Mouse (Mus musculus) spleen, embryonic (tissue): ENCODE measurements around the gene Pidd1.

Experiments
- CTCF ChIA-PET: fragments of 350-600 bp; sonication (Branson Sonifier 250); formaldehyde crosslinking; loops from one replicate; lab custom pipeline; 2022; lab: Charles Lee

Pidd1 gene

DNA sequence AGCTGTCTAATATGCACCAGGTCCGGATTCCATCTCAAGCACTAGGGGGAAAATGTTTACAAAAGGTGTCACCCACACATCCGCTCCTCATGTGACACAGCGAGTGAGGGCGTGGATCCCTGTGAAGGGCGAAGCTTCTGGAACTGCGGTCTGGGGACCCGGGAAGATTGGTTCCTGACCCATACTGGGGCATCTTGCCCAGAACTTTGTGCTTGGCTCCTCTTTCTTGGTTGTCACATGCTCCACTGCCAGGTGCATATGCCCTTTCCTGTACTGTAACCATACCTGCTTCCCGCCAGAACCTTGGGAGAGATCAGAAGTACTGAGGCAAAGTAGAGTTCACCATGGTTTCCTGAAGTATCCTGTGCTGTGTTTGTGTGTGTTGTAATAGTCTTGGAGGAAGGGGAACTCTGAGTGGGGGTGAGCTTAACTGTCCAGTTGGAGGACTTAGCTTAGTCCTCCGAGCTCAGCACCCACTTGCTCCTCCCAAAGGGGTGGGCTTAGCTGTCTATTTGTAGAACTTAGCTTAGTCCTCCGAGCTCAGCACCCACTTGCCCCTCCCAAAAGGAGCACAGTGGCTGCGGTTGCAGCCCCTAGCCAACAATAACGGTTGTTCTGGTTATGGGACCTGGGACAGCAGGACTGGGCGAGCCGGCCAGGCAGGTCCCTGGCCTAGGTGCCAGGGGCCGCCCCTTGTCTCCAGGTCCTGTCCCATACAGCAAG lies 16.7 kb upstream of the Pidd1 start, which contains the start of gene Cracr2b:
TSS of gene Cracr2b (plus strand) at position 704 of the 723 bp plus-strand sequence.
- CTCF ChIA-PET, result interaction anchor here (0.6 kb wide), 1 partner anchor 276 kb away, joined by 3 read pairs; no protein-coding TSS in a partner anchor

DNA sequence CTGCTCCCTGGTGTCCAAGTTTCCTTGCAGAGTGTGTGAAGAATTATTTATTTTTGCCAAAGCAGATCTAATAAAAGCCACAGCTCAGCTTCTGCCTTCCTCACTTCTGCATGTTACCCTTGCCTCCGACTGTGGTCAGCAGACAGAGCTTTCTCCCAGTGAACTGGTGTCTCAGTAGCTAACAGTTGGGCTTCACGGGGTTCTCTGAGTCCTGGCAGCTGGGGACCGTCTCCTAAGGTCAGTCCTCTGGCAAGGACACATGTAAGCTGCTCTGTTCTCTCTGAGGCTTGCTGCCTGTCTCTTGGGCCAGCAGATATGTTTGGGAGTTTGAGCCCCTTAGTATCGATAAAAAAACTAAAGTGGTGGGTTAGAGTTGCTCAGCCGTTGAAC lies 16.2 kb upstream of the Pidd1 start:
- CTCF ChIA-PET, result interaction anchor here (0.6 to 1.2 kb wide), 2 partner anchors 8 to 275 kb away, joined by 3 read pairs; no protein-coding TSS in a partner anchor

DNA sequence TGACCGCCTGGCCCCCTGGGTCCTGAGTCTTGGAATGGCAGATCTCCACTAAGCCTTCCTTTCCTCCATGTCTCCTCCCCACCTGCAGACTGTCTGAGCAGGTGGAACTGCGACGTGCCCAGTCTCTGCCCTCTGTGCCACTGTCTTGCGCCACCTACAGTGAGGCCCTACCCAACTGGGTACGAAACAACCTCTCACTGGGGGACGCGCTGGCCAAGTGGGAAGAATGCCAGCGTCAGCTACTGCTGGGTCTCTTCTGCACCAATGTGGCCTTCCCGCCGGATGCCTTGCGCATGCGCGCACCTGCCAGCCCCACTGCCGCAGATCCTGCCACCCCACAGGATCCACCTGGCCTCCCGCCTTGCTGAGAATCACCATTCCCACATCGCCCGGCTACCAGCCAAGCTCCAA lies 15.5 kb upstream of the Pidd1 start:
- CTCF ChIA-PET, result interaction anchor here (1.2 kb wide), 1 partner anchor 9 kb away, joined by 3 read pairs; no protein-coding TSS in a partner anchor

DNA sequence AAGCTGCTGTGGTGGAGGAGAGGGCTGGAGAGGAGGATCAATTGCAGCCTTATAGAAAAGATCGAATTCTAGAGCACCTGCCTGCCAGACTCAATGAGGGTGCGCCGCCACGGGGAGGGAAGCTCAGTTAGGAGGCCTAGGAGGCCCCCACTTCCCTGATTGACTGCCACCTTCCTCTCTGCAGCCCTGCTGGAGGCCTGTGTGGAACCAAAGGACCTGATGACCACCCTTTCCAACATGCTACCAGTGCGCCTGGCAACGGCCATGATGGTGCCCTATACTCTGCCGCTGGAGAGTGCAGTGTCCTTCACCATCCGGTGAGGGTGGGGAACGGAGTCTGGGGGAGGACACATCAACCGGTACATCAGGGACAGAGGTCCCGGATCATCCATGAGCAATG lies 14.8 kb upstream of the Pidd1 start:
- CTCF ChIA-PET, result interaction anchor here (0.7 to 1.2 kb wide), 4 partner anchors 10 to 64 kb away, joined by 3 to 6 read pairs (median 5); no protein-coding TSS in a partner anchor

DNA sequence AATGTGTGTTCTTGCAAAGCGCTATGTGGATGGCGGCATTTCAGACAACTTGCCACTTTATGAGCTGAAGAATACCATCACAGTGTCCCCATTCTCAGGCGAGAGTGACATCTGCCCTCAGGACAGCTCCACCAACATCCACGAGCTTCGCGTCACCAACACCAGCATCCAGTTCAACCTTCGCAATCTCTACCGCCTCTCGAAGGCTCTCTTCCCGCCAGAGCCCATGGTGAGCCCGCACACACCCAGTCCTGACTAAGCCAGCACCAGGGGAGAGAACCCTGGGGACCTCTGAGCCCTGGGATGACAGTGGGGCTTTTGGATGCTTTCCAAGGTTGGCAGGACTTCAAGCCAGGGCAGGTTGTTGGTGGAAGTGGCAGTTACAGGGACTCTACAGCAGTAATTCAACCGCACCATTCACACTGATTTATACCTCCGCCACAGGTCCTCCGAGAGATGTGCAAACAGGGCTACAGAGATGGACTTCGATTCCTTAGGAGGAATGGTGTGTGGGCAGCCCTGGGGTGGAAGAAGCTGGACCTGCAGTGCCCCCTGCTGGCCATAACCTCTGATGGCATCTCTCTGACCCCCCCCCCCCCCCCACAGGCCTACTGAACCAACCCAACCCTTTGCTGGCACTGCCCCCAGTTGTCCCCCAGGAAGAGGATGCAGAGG lies 14.3 kb upstream of the Pidd1 start:
- CTCF ChIA-PET, result interaction anchor here (0.7 to 1.0 kb wide), 4 partner anchors 8 to 64 kb away, joined by 3 to 6 read pairs (median 5); no protein-coding TSS in a partner anchor

DNA sequence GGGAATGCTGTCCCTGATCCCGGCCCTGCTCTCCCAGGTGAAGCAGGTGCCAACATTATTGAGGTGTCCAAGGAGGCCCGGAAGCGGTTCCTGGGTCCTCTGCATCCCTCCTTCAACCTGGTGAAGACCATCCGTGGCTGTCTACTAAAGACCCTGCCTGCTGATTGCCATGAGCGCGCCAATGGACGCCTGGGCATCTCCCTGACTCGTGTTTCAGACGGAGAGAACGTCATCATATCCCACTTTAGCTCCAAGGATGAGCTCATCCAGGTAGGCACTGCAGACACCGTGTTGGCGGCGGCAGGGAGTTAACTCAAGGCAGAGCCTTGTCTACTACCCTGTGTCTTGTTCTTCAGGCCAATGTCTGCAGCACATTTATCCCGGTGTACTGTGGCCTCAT lies 13.4 kb upstream of the Pidd1 start:
- CTCF ChIA-PET, result no interaction called here

GRCm38 (mm10) chr7:141456739-141457138 lies 12.9 kb upstream of the Pidd1 start:
- CTCF ChIA-PET, result no interaction called here

DNA sequence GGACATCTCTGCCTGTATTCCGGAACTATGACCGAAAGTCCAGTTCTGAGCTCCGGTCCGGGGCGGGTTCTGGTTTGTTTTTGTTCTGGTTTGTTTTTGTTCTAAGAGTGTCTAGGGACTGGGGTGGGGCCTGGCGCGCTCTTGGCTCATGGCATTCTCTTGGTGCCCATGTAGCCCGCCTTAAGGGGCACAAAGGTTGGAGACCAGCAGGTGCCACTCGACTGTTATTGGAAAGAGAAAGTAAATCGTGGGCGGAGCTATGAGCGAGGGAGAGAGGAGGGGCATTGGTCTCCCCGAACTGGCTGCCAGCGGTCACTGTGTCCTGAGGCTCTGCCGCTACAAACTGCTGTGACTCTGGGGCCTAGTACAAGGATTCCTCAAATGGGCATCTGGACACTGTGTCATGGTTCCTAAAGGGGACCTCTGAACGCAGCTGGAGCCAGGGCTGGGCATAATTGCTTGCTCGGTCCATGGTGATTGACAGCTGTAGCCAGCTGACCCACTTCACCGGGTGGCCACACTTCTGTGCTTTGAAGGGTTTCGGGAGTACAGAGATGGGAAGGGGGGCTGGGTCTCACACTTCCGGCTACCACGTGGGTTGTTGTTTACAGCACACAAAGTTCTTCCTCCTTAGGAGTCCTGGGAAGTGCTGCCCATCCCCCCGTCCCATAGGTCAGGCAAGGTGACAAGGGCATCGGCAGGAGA lies 11.9 kb upstream of the Pidd1 start:
- CTCF ChIA-PET, result interaction anchor here (0.8 to 1.2 kb wide), 2 partner anchors 13 to 70 kb away, joined by 3 to 4 read pairs; no protein-coding TSS in a partner anchor

GRCm38 (mm10) chr7:141454967-141455551 lies 11.2 kb upstream of the Pidd1 start, which contains the start of gene Pnpla2:
Gene Pnpla2, plus strand, starts transcription at chr7:141455198.
- CTCF ChIA-PET, result interaction anchor here (0.6 to 1.2 kb wide), 2 partner anchors 12 to 498 kb away, joined by 4 read pairs; no protein-coding TSS in a partner anchor

DNA sequence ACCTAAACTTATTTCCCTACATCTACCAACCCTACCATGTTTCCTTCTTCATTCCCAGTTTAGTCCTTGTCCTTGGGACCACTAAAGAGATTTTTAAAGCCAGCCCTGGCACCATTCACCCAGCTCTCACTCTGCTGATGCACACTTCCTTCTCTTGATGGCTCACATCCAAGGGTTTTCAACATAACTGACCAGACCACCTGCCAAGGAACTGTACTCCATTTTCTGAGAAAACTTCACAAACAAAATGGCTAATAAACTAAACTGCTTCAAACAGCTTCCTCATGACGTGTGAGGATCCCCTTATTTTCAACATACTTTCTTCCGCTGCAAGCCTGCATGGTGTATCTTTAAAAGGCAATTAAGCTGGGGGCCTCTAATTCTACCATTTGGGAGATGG lies 9.8 kb upstream of the Pidd1 start:
- CTCF ChIA-PET, result interaction anchor here (0.5 kb wide), 1 partner anchor 8 kb away, joined by 3 read pairs; no protein-coding TSS in a partner anchor

GRCm38 (mm10) chr7:141451928-141452327 lies 8.1 kb upstream of the Pidd1 start:
- CTCF ChIA-PET, result no interaction called here

- CTCF ChIA-PET, result interaction anchor here (0.6 to 1.6 kb wide), 6 partner anchors 9 to 1017 kb away, joined by 3 to 4 read pairs (median 4); no protein-coding TSS in a partner anchor
Measured at GRCm38 (mm10) chr7:141447110-141447991, 3.5 kb upstream of the Pidd1 start, which contains the start of gene Rplp2. Gene Rplp2, plus strand, starts transcription at chr7:141447370.

- CTCF ChIA-PET, result interaction anchor here (0.6 to 1.6 kb wide), 3 partner anchors 8 to 167 kb away, joined by 4 to 5 read pairs (median 4); no protein-coding TSS in a partner anchor
Measured at GRCm38 (mm10) chr7:141446374-141446773, 2.5 kb upstream of the Pidd1 start.

GRCm38 (mm10) chr7:141443081-141443821 lies 574 bp downstream of the Pidd1 start:
- CTCF ChIA-PET, result interaction anchor here (1.1 to 1.2 kb wide), 2 partner anchors 13 to 15 kb away, joined by 4 to 5 read pairs; no protein-coding TSS in a partner anchor

DNA sequence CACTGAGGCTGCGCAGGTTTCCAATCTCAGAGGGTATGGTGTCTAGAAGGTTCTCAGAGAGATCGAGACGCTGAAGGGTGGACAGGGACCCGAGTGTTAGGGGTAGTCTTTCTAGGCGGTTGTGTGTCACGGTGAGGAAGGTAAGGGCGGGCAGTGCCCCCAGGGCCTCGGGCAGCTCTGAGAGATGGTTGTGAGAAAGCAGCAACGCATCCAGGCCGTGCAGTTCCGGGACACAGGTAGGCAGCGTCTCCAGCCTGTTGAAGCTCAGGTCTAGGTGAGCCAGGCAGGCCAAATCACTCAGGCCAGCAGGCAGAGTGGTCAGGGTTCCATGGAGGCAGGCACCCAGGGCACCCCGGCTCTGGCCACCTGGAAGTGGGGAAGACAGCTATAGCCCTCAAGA lies 1.6 kb downstream of the Pidd1 start:
- CTCF ChIA-PET, result interaction anchor here (0.6 to 1.2 kb wide), 2 partner anchors 14 to 129 kb away, joined by 3 to 4 read pairs; no protein-coding TSS in a partner anchor

DNA sequence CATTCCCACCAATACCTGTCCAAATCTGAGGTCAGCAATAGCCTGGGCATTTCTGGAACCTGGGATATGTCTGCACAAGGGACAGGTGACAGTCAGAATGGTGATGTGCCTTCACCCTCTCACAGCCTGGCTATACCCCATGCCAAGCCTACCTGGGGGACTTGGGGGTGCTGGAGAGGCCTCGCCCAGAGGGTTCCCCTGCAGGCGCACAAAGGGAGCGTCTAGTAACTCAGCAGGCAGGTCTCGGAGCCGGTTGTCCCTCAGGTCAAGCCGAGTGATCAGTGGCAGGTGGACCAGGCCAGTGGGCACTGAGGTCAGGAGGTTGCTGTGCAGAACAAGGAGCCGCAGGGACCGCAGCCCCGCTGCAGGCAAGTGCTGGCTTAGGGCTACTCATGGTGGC lies 2.4 kb downstream of the Pidd1 start:
- CTCF ChIA-PET, result no interaction called here

DNA sequence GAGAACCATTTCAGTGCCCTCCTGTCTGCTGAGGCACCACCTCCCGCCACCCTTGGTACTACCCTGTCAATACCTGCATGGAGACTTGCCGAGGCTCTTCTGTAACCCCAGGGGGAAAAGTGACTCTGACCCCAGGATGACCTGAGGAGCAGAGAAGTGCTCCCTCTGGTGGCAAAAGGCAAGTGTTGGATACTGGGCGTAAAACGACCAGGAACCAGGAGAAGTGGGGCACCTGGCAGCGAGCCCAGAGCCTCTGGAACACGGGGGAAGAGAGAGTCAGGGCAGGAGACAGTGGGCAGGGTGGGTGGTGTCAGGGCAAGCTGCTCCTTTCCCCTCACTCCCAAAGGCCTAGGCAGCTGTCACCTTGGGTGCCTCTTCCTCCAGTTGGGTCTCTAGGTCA lies 3.2 kb downstream of the Pidd1 start:
- CTCF ChIA-PET, result interaction anchor here (0.6 to 0.9 kb wide), 3 partner anchors 11 to 246 kb away, joined by 3 to 5 read pairs (median 4); no protein-coding TSS in a partner anchor

GRCm38 (mm10) chr7:141439811-141440210 lies 4.0 kb downstream of the Pidd1 start:
- CTCF ChIA-PET, result interaction anchor here (0.5 kb wide), 1 partner anchor 510 kb away, joined by 13 read pairs; no protein-coding TSS in a partner anchor
